Mouse (Mus musculus) left cerebral cortex, adult 11 months (tissue): ENCODE measurements around the gene Defb20.
"Not testable (repeated sequence)": the region's sequence is repeated elsewhere in the genome, so short reads cannot be mapped to it uniquely, and the experiment has no call there.

ENCODE experiments used
- DNase-seq: peaks from one replicate; pipeline ENCODE4 v3.0.0; 2022; ENCODE audit warnings: low spot score

The Defb20 gene

GRCm38 (mm10) chr2:152476763-152477162 lies at the start of gene Defb20:
Defb20 (plus strand) TSS chr2:152477063.
- no peak for DNase-seq

DNA sequence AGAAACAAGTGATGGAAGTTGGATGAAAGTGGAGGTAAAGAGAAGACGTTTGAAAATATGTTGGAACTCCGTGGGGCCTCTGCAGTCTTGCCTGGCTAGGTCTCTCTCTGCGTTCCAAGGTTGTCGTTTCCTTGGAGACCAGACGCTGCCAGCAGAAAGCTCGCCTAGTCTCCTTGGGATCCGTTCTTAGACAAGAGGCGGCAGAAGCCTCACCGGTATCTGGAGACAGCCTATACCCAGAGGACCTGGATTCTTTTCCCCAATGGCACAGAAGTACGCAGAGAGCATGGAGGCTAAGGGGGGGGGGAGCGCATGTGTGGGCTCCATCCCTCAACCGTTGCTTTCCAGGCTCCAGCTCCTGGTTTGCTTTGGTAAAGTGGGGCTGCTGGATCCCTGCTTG lies 49.4 kb upstream of the Defb20 start:
- DNase-seq, result no peak

- not testable (repeated sequence) for DNase-seq
Observed at GRCm38 (mm10) chr2:152428481-152428880, 48.4 kb upstream of the Defb20 start.

GRCm38 (mm10) chr2:152436405-152436901 lies 40.4 kb upstream of the Defb20 start:
- no peak for DNase-seq

DNA sequence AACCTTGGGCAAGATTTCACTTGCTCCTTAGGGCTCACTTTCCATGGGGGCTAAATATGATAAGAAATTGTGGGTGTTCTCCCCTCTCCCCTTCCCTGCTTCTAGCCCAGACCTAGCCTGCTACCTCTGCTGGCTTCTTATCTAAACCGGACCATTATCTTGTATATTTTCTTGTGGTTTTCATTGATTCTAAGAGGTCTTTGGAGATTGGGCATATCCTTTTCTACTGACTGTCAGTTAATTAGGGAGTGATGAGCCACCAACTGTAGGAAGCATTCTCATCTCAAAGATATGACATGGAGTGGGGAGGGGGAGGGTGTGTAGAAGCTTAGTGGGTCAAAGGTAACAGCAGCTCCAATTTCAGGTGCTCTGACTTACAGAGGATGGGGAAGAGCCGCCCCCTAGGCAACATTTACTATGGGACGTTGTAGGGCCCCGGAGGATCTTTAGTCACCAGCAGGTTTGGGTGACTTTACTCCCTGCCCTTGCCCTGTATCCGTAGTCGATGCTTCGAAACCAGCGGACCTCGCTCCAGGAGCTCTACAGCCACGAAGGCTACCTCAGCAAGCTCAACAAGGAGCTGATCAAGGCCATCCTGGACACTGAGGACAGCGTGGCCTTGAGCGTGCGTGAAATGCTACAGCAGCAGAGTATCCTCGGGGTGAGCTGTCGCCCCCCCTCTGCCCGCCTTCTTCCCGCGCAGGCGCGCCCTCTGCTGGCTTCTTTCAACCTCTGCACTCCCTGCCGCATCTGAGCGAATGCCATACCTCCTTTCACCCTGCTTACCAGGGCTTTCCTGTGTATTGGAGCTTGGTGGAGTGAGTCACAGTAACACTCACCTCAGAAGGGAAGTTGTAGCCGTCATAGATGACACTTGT lies 39.6 kb upstream of the Defb20 start:
- peak; percentile 69 for DNase-seq

- no peak for DNase-seq
Observed at GRCm38 (mm10) chr2:152438963-152439362, 37.9 kb upstream of the Defb20 start.

GRCm38 (mm10) chr2:152439833-152440232 lies 37.0 kb upstream of the Defb20 start:
- no peak for DNase-seq

GRCm38 (mm10) chr2:152442322-152442721 lies 34.5 kb upstream of the Defb20 start:
- no peak for DNase-seq

DNA sequence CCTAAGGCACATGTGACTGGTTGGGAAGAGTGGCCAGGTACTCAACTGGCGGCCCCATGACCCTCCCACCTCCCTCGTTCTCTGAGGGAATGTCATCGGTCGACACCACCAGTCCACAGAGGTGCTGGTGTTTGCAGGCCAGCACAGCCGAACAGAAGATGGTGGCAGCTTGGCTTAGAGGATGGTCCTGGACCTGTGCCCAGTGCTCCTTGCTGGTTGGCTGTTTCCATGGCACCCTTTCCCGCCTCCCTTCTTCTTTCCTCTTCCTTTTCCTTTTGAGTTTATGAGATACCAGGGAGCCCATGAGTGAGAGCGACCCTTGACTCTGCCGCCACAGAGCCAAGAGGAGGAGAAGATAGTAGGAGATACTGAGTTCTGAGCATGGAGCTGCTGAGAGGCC lies 33.6 kb upstream of the Defb20 start:
- DNase-seq, result no peak

DNA sequence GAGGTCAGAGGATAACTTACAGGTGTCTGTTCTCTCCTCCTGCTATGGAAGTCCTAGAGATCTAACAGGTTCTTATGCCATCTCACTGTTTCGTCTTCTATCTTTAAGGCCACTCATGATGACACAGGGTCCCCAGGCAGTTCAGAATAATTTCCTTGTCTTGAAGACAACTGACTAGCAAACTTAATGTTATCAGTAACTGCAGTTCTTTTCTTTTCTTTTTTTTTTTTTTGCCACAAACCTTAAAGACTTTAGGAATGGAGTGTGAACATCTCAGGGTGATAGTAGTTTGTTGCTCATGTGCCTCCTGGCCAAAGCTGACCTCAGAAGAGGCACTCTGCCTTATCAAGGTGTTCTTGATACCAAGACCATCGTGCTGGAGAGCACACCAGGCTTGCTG lies 30.2 kb upstream of the Defb20 start:
- no peak for DNase-seq

DNA sequence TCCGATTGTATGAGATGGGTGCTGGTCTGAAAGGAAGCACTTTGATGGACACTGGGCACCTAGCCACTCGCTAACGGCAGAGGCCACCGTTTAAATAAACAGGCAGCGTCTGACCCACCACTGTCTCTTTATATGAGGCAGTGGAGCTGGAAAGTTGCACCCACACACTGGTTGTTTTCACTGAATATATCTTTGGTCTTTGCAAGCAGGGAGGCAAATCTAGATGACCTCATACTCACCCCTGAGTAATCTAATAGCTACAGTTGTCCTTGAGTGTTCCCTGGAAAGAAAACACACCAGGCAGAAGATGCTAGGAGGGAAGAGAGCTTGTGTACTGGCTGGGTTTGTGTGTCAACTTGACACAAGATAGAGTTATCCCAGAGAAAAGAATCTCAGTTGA lies 29.4 kb upstream of the Defb20 start:
- no peak for DNase-seq

DNA sequence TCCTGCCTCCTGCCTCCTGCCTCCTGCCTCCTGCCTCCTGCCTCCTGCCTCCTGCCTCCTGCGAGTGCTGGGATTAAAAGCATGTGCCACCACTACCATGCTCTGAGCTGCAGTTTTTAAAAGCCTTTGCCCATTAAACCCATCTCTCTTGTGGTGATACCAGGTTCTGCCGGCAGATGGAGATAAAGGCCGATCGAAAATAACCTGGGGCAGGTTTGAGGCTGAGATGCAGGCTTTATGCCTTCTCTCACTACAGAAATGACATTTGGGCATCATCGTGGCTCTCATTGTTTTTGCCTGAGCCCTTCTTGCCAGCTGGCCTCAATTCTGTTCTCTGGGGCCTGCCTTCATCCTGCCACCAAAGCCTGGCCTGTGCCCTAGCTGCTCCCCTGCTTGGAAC lies 26.6 kb upstream of the Defb20 start:
- DNase-seq, result peak; percentile 38

GRCm38 (mm10) chr2:152452101-152452781 lies 24.6 kb upstream of the Defb20 start:
- DNase-seq, result no peak

- no peak for DNase-seq
Observed at GRCm38 (mm10) chr2:152459241-152459640, 17.6 kb upstream of the Defb20 start.

DNA sequence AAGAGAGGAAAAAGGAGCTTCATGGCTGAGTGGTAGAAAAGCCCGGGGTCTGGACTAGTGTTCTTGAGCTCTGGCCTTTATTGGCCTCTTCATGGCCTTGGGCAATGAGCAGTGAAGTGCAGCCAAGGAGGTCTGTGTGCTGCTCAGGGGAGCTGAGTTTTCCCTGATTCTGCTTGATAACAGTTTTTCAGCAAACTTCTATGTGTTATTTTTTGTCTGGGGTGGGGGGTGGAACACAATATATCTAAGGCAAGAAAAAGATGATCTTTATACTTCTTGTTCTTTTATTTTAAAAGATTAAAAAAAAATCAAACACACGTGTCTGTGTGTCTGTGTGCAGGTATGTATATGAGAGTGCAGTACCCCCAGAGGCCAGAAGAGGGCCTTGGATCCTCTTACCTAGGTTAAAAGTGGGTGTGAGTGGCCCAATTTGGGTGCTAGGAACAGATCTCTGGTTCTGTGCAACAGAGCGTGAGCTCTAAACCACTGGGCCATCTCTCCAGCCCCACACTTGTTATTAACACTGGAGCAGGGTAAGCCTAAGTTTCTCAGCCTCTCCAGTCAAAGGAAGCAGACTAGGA lies 12.2 kb upstream of the Defb20 start, which contains the start of gene Defb23:
Defb23 (minus strand) TSS at position 51 of the 581 bp plus-strand sequence.
- no peak for DNase-seq

DNA sequence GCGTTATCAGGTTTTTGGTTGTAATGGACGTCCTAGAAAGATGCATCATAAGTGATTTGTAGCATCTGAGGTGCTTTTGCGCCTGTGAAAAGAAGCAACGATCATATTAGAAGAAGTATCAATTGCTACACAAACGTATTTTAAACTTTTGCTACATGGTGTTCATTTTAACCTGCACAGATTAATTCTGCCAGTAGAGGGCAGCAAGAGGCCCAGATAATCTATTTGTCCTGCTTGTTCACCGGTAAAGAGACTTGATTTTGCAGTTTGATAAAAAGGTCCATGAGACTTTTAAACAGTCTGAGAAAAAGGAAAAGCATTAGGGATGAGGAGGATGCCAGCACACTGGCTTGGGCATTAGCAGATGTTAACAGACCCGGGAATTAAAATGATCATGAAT lies 5.9 kb upstream of the Defb20 start:
- peak; percentile 15 for DNase-seq

DNA sequence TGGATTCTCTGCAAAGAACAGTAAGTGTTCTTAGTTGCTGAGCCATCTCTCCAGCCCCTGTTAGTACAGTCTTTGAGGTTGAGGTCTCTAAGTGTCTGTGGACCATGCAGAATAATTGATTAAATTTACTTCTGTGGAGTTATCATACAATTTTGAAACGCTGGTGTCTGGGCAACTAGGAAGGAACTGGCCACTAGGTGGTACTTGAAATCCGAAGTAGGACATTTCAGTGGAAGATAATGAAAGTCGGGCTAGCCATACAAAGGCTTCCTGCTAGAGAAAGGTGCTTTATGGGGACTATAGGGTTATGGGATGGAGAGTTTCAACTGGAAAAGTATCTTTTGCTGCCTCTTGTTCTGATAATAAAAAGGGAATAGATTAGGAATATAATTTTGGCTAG lies 4.4 kb upstream of the Defb20 start:
- no peak for DNase-seq

- no peak for DNase-seq
Observed at GRCm38 (mm10) chr2:152480881-152481280, 4.0 kb downstream of the Defb20 start.

- no peak for DNase-seq
Observed at GRCm38 (mm10) chr2:152481726-152482125, 4.9 kb downstream of the Defb20 start.

- DNase-seq, result no peak
Observed at GRCm38 (mm10) chr2:152487024-152487423, 10.2 kb downstream of the Defb20 start.

GRCm38 (mm10) chr2:152490038-152490437 lies 13.2 kb downstream of the Defb20 start, which contains the start of gene Defb22:
Defb22 (minus strand) TSS chr2:152490138.
- no peak for DNase-seq

GRCm38 (mm10) chr2:152493151-152493550 lies 16.3 kb downstream of the Defb20 start:
- DNase-seq, result no peak

DNA sequence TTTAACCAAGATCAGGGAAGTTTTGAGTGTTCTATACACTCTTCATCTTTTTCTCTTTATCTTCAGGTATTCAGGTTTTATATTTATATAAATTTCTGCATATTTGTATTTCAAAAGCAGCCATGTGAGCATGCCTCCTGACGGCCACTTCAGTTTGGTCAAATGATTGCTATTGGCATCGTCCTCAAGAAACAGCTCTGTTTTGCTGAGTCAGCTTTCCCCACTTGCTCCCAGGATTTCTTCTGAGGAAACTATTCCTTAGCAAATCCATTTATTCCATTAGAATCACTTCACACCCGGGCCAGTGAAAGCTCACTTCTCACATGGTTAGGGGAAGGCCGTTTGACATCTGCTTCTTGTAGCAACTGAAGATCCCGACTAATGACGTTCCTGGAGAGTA lies 21.2 kb downstream of the Defb20 start:
- DNase-seq, result no peak
